Mouse (Mus musculus) kidney, adult 18-20 months (tissue): ENCODE results near the gene Ptpn20.

Source experiments
- DNase-seq: peaks from one replicate; pipeline ENCODE4 v3.0.0; 2021

Ptpn20 gene

GRCm38 (mm10) chr14:33588951-33589350 lies at the start of gene Ptpn20:
Gene Ptpn20 (plus strand): TSS chr14:33589207.
- no peak for DNase-seq

DNA sequence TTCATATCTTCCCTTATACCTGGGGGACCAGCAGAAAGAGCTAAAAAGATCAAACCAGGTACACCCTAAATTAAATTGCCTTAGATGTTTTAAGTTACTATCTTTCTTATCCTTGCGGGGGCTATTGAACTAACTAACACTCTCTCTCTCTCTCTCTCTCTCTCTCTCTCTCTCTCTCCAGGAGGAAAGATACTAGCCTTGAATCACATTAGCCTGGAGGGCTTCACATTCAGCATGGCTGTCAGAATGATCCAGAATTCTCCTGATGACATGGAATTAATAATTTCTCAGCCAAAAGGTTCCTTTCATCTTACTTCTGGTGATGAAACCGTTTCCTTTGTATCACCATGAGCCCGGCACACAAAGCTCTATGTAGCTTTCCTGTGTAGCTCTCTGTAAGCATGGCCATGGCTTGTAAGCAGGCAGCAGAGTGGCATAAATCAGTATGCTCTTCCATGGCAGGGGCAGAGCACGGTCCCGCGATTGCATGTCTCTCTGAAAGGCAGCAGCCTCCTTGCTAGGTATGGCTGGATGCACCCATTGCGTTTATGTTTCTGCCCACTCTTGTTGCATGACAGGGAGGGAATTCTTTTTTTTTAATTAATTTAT lies 49.3 kb upstream of the Ptpn20 start:
- DNase-seq, result no peak

GRCm38 (mm10) chr14:33545565-33546143 lies 43.4 kb upstream of the Ptpn20 start:
- no peak for DNase-seq

GRCm38 (mm10) chr14:33548650-33549049 lies 40.4 kb upstream of the Ptpn20 start:
- no peak for DNase-seq

DNA sequence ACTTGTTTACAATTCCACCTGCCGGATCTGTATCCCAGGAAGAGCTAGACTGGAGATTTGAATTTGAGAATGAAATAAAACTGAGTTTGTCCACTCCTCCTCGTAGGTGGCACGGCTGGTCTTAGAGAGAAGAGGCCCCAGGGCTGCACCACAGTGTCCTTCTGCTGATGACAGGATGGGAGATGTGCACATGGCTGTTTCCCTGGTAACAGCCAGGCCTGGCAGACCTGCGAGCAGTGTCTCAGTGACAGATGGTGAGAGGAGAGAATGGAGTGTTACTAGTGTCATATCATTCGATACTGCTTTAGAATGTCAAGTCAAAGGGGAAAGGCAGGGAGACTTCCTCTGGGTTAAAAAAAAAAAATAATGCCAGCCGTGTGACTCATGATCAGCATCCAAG lies 39.2 kb upstream of the Ptpn20 start:
- no peak for DNase-seq

DNA sequence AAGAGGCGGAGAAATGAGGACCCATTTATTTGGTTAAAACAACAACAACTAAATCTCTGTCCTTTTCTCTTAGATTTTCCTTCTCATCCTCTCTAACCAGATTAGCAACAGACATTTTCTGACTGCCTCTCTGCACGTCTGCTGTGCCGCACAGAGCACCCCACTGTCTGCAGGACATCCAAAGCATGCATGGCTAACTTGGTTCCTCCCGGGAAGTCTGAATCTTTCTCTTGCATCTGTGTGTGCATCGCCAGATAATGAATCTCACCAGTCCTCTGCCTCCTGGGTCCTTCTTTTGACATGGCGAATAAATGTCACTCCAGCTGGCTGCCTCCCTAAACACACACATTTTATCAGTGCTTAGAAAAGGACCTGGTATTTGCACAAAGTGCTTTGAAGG lies 18.3 kb upstream of the Ptpn20 start:
- DNase-seq, result no peak

DNA sequence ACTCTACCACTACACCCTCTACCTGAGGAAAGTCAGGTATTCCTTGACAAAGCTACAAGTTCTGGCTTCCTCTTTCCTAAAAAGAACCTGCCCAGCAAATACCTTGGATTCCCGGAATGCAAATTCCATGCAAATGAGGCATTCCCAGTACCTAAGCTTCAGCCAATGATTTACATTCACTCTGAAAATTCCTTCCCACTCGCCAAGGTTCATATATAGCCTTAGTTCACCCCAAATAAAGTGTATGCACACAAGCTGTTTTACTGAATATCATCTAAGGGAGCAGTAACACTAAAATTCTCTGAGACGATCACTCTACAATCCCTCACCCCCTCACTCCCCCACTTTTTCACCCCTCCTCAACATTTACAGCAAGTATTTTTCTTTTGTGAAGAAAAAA lies 15.4 kb upstream of the Ptpn20 start:
- DNase-seq, result no peak

GRCm38 (mm10) chr14:33579771-33580484 lies 9.1 kb upstream of the Ptpn20 start:
- DNase-seq, result no peak

GRCm38 (mm10) chr14:33598376-33599130 lies 9.5 kb downstream of the Ptpn20 start:
- no peak for DNase-seq

- DNase-seq, result no peak
These were observed 18.4 kb downstream of the Ptpn20 start for GRCm38 (mm10) chr14:33607431-33607830.

GRCm38 (mm10) chr14:33625036-33625435 lies 36.0 kb downstream of the Ptpn20 start:
- no peak for DNase-seq

DNA sequence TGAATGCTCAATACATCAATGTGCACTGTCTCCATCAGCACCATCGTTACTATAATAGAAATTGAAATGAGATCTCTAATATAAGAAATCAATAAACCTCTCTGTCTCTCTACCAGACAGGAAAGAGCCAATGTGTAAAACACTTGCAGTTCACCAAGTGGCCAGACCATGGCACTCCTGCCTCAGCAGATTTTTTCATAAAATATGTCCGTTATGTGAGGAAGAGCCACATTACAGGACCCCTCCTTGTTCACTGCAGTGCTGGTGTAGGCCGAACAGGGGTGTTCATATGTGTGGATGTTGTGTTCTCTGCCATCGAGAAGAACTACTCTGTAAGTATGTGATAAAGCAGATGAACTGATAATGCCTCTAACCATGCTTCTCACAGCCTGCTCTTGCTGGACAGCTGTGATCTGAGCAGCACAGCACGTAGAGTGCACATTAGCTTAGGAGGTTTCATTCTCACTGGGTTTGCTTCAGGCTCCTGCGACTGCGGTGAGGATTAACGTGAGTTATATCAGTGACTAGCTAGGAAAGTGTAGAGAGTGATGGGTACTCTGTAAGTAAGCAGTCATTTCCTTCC lies 43.9 kb downstream of the Ptpn20 start:
- peak; percentile 12 for DNase-seq

GRCm38 (mm10) chr14:33634354-33634753 lies 45.3 kb downstream of the Ptpn20 start:
- DNase-seq, result no peak

- no peak for DNase-seq
These were observed 45.8 kb downstream of the Ptpn20 start for GRCm38 (mm10) chr14:33634774-33635173.

DNA sequence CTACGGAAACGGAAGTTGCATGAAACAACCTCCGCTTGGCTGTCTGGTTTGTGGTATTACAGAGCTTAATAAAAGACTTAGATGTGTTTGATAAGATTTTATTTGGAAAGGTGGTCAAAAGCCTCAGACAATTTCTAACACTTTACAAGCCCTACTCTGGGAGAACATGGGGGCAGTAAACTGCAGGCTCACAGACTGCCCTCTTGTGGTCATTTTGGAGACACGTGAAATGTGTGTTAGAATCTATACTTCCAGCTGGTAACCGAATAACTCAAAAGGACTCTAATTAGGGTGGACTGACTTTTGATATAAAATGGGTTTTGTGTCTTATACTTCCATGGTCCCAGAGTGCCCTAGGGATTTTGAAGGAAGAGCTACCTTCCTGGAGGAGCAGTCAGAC lies 50.4 kb downstream of the Ptpn20 start:
- no peak for DNase-seq

- DNase-seq, result peak; percentile 19
These were observed 61.7 kb downstream of the Ptpn20 start for GRCm38 (mm10) chr14:33650721-33651120.

- DNase-seq, result no peak
These were observed 68.5 kb downstream of the Ptpn20 start for GRCm38 (mm10) chr14:33657471-33657901.

- no peak for DNase-seq
These were observed 69.3 kb downstream of the Ptpn20 start for GRCm38 (mm10) chr14:33658331-33658730.

DNA sequence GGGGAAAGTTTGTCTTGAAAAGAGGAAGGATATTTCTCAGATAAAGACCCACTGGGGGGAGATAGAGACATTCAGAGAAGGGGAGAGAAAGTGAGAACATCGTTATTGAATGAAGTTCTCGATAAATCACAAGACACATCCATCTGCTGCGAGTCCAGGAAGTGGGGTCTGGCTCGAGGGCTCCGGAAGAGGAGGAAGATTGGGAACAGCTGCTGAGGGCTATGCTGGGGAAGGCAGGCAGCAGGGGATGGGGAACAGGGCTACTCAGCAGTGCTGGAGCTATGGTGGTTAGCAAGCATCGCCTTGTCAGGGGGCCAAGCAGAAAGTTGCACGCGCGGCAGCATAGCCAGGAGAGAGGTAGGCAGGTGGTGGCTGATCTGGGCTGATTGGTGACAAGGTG lies 73.1 kb downstream of the Ptpn20 start:
- DNase-seq, result no peak

DNA sequence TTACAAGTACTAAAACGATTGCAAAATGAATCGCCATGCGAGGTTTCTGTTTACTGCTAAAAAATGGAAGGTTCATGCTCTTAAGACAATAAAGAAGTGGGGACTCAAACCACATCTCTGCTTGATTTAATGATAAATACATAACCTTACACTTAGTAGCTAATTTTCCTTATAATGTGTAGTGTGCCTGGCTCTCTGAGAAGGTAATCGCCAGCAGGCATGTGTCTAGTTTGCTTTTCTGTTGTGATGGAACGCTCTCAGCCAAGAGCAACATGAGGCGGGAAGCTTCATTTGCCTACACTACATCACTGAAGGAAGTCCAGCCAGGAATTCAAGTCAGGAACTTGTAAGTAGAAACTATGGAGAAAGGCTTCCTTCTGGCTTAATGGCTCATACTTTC lies 77.3 kb downstream of the Ptpn20 start:
- no peak for DNase-seq

- DNase-seq, result no peak
These were observed 80.9 kb downstream of the Ptpn20 start for GRCm38 (mm10) chr14:33669891-33670290.

GRCm38 (mm10) chr14:33673350-33674087 lies 84.5 kb downstream of the Ptpn20 start:
- DNase-seq, result peak; percentile 68
